Mouse (Mus musculus) hindbrain, postnatal 0 days (tissue): ENCODE results near the gene 2310034G01Rik. TPM values are rescaled to one million over a fixed set of nuclear protein-coding genes. Genes with fewer than 3 reads are reported as not detected.

Source experiments
- ATAC-seq: fragments of 200-750 bp; cut with Nextera tagmentation; 2 replicates; pipeline ENCODE4 v1.8.0; 2017; ENCODE audit warnings: mild to moderate bottlenecking, moderate TSS enrichment, moderate library complexity
- DNase-seq: peaks from one replicate; pipeline ENCODE4 v3.0.0-alpha.2; 2015; ENCODE audit warnings: low spot score
- H3K27ac ChIP-seq: fragments of 300-500 bp; sonication (generic); 2 replicates; pipeline ENCODE4 v1.5.1; 2014; ENCODE audit warnings: mild to moderate bottlenecking
- H3K27me3 ChIP-seq: fragments of 300-500 bp; sonication (generic); 2 replicates; pipeline ENCODE4 v1.6.1; 2014; ENCODE audit warnings: low read length, mixed read lengths; ENCODE audit not compliant: insufficient read depth
- H3K36me3 ChIP-seq: fragments of 300-500 bp; sonication (generic); 2 replicates; pipeline ENCODE4 v1.6.1; 2014; ENCODE audit warnings: low read length, mixed read lengths; ENCODE audit not compliant: insufficient read depth
- H3K4me1 ChIP-seq: fragments of 300-500 bp; sonication (generic); 2 replicates; pipeline ENCODE4 v1.6.1; 2014; ENCODE audit warnings: antibody characterized with exemption, low read length, mixed read lengths; ENCODE audit not compliant: insufficient read depth
- H3K4me2 ChIP-seq: fragments of 300-500 bp; sonication (generic); 2 replicates; pipeline ENCODE4 v1.6.1; 2014; ENCODE audit warnings: low read depth, mild to moderate bottlenecking, low read length, moderate library complexity, mixed read lengths
- H3K4me3 ChIP-seq: fragments of 300-500 bp; sonication (generic); 2 replicates; pipeline ENCODE4 v1.5.1; 2014; ENCODE audit warnings: low read length
- H3K9ac ChIP-seq: fragments of 300-500 bp; sonication (generic); replicated peaks from 2 replicates; pipeline ENCODE4 v1.6.1; 2014; ENCODE audit warnings: mild to moderate bottlenecking, low read length, moderate library complexity, mixed read lengths
- H3K9me3 ChIP-seq: fragments of 300-500 bp; sonication (generic); 2 replicates; pipeline ENCODE4 v1.6.1; 2016; ENCODE audit warnings: low read length, mixed read lengths
- CTCF ChIP-seq: IDR thresholded peaks from 2 replicates; pipeline ENCODE4 v1.5.1; 2016; ENCODE audit warnings: antibody characterized with exemption, control low read depth, low read depth
- WGBS: fragments of 180-500 bp; shearing (Covaris S2); extraction: QIAGEN DNeasy Blood & Tissue Kit; methylation state at CpG from one replicate; pipeline ENCODE4 v1.1.7; 2014; 5-methylcytosine and 5-hydroxymethylcytosine counted together
- polyA plus RNA-seq: library from polyadenylated mRNA; unstranded; fragments of >200 nt; fragmentation: Nextera tagmentation; extraction: Ambion mirVana; gene quantifications from 2 replicates; pipeline ENCODE4 v1.2.1, GENCODE M21; 2015
- total RNA-seq: library from RNA; depleted of rRNA; stranded (reverse); fragments of >200 nt; gene quantifications from 2 replicates; pipeline ENCODE4 v1.2.3, GENCODE M21; 2014

2310034G01Rik gene
- total and polyA plus RNA-seq, 2 experiments from 2014 or later: 0.89 to 1.7 TPM

DNA sequence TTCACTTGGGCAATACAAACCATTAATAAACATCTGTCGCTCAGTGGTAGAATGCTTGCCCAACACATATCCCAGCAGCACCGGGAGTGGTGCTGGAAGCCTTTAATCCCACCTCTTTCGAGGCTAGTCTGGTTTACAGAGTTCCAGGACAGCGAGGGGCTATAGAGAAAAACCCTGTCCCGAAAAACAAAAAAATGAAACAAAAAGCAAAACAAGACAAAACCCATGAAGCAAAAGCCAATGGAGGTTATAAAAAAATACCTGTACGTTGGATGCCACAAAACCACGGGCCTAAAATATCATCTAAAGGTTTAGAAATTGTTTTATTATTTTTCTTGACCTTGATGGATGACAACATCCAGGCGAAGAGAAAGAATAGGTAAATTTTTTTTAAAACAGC is 46.0 kb upstream of the 2310034G01Rik start:
- peaks cover 35% of the 10 kb centered on the region for H3K4me1 ChIP-seq
- peak overlapping the region; percentile 74 for H3K4me3 ChIP-seq
- H3K36me3 ChIP-seq: no peaks in the 10 kb centered on the region
- no peak for TF ChIP-seq CTCF
- H3K9ac ChIP-seq: no peak overlapping the region
- H3K27me3 ChIP-seq: no peaks in the 10 kb centered on the region
- ATAC-seq (no peak), DNase-seq (no peak)
- WGBS: 14% methylated on average over 8 of the region's 8 CpGs
- H3K9me3 ChIP-seq: no peaks in the 10 kb centered on the region
- H3K27ac ChIP-seq: peak overlapping the region; percentile 92; the same call in 1 of the 2 replicates
- peak overlapping the region; percentile 96 for H3K4me2 ChIP-seq

DNA sequence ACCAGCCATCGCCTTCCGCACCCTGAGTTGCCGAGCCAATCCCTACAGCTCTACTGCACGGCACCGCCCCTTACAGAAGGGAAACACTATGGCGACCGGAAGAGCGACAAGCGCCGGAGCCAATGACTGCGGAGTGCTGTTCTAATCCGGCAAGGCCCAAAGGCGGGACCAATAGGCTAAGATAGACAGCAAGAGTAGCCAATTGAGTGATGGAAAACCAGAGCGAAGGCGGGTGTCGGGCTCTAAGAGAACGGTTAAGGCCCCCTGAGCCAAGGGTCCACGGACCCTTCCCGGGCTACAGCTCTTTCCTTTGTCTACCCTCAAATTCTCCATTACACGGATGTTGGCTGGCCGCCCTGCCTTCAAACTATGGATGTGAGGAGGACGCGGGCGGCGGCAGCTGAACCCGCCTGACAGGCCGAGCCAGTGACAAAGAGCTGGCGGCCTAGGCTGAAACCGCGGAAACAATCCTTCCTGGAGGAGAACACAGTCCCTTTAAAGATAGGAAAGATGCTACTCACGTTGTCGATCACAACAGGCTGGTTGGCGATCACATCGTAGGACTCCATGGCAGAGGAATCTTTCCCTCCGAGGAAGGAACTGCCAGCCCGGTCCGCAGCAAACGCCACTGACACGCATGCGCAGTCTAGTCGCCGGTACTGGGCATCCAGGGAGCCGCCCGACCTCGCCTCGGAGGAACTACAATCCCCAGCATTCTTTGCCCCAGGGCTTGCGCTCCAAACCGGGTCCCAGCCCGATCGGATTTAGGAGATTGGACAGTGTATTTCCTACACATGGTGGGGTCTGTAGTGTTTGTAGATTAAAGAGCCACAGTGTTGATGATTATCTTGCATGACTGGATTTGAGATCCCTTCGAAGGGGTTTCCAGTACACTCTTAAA is 45.3 kb upstream of the 2310034G01Rik start, which contains the start of gene Actr1a:
TSS of gene Actr1a (minus strand) at position 640 of the 901 bp plus-strand sequence.
- no peak for TF ChIP-seq CTCF
- under 1% methylated on average over 51 of the region's 51 CpGs for WGBS
- peak within 1 kb of the TSS; percentile 96 for H3K4me2 ChIP-seq
- peak within 1 kb of the TSS; percentile 92 for H3K27ac ChIP-seq
- no peaks in the 10 kb centered on the region for H3K9me3 ChIP-seq
- peak within 1 kb of the TSS; percentile 75 for H3K9ac ChIP-seq
- ATAC-seq (peak; percentile 94), DNase-seq (peak; percentile 99)
- peaks cover 35% of the 10 kb centered on the region for H3K4me1 ChIP-seq
- H3K4me3 ChIP-seq: peak within 1 kb of the TSS; percentile 91
- no peaks in the 10 kb centered on the region for H3K27me3 ChIP-seq
- H3K36me3 ChIP-seq: no peaks in the 10 kb centered on the region

DNA sequence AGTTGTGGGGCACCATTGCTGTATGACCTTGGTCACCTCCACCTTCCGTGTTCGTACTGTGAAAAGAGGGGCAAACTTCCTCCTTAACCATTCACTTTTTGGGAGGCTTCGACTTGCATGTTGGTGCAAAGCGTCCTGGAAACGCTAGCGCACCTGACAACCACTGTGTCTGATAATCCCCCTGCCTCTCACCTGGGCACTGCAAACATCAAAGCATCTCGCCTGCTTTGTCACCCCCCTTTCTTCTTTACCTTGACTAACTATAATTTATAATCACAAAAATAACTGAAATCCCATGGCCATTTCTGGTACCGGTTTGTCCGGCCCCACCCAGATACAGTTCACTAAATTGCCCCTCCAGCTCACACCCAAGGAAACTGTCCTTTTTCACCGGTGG is 44.6 kb upstream of the 2310034G01Rik start:
- H3K27ac ChIP-seq: no peak overlapping the region
- no peaks in the 10 kb centered on the region for H3K27me3 ChIP-seq
- peak overlapping the region; percentile 74 for H3K4me3 ChIP-seq
- TF ChIP-seq CTCF: no peak
- H3K9me3 ChIP-seq: no peaks in the 10 kb centered on the region
- H3K4me1 ChIP-seq: peaks cover 35% of the 10 kb centered on the region
- DNase-seq (no peak), ATAC-seq (no peak)
- peak overlapping the region; percentile 75 for H3K9ac ChIP-seq
- 4% methylated on average over 10 of the region's 10 CpGs for WGBS
- H3K36me3 ChIP-seq: no peaks in the 10 kb centered on the region
- H3K4me2 ChIP-seq: peak overlapping the region; percentile 96

DNA sequence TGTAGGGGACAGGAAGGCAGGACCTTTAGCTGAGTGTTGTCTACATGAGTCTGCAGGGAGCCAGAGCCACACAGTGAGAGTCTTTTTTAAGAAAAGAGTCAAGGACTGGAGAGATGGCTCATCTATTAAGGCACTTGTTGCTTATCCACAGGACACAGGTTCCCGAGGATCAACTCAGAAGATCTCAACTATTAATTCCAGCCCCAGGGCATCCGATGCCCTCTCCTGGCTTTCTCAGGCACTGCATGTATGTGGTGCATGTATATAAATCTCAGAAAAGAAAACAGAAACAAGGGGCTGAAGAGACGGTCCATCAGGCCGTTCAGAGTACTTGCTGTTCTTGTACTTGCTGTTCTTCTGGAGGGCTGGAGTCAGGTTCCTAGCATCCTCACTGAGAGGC is 41.9 kb upstream of the 2310034G01Rik start:
- Histone ChIP-seq H3K4me1 (peaks cover 17% of the 10 kb centered on the region), H3K36me3 (peaks cover 6% of the 10 kb centered on the region; the same call in 1 of the 2 replicates), H3K9ac (no peak overlapping the region), H3K4me3 (no peak overlapping the region), H3K9me3 (no peaks in the 10 kb centered on the region), H3K4me2 (no peak overlapping the region), H3K27ac (no peak overlapping the region), H3K27me3 (no peaks in the 10 kb centered on the region)
- 33% methylated on average over 4 of the region's 4 CpGs for WGBS
- DNase-seq: peak; percentile 56
- no peak for ATAC-seq
- peak; percentile 67 for TF ChIP-seq CTCF

DNA sequence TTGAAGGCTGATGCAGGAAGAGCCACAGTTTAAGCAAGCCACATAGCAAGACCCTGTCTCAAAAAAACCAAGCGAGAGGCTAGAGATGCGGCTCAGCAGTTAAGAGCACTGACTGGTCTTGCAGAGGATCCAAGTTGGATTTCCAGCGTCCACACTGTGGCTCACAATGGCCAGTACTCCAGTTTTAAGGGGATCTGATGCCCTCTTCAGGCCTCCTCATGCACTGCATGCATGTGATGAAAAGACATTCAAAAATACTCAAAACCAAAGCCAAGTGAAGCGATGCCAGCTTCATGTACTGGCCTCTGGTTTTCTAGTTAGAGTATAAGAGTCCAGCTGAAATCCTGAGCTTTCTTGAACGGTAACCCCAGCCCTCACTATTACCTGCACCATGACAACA is 39.8 kb upstream of the 2310034G01Rik start:
- no peak for DNase-seq
- 82% methylated on average over 5 of the region's 5 CpGs for WGBS
- H3K9me3 ChIP-seq: no peaks in the 10 kb centered on the region
- no peak overlapping the region for H3K27ac ChIP-seq
- H3K4me2 ChIP-seq: no peak overlapping the region
- TF ChIP-seq CTCF: peak; percentile 48
- H3K4me1 ChIP-seq: peaks cover 13% of the 10 kb centered on the region
- H3K4me3 ChIP-seq: no peak overlapping the region
- no peak overlapping the region for H3K9ac ChIP-seq
- H3K27me3 ChIP-seq: no peaks in the 10 kb centered on the region
- ATAC-seq: no peak
- peaks cover 17% of the 10 kb centered on the region for H3K36me3 ChIP-seq

DNA sequence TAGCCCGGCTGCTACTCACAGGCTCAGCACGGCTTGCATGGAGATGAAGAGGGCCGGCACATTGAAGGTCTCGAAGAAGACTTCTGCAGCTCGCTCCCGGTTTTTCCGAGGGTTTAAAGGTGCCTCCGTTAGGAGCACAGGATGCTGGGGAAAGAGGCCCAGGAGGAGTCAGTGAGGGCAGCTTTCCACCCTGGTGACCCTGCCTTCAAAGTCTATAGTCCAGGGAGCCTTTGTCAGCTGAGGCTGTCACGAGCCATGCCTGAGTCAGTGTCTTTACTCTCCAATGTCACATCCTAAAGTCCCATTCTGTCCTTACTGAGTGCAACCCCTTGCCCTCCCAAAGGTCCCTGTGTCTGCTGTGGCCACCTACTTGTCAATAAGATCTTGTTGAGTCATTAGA is 32.2 kb upstream of the 2310034G01Rik start:
- Histone ChIP-seq H3K4me2 (no peak overlapping the region), H3K4me1 (no peaks in the 10 kb centered on the region), H3K36me3 (peaks cover 83% of the 10 kb centered on the region), H3K9me3 (no peaks in the 10 kb centered on the region), H3K27ac (no peak overlapping the region), H3K27me3 (no peaks in the 10 kb centered on the region), H3K9ac (no peak overlapping the region), H3K4me3 (no peak overlapping the region)
- no peak for TF ChIP-seq CTCF
- no peak for ATAC-seq
- 90% methylated on average over 9 of the region's 9 CpGs for WGBS
- no peak for DNase-seq

DNA sequence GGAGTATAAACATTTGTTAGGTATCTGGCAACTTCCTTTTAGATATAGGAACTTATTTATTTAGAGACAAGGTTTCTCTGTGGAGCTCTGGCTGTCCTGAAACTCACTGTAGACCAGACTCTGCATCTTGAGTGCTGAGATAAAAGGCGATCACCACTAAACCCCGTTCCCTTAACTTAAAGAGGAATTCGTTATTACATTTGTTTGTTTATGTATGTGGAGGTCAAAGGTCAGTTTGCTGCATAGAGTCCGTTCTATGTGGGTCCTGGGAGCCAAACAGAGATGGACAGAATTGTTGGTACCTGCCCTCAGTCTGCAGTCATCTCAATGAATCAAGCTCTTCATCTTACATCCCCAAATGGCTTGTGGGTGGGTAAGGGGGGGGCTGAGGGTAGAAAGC is 25.8 kb upstream of the 2310034G01Rik start:
- WGBS: 64% methylated on average over 4 of the region's 4 CpGs
- no peaks in the 10 kb centered on the region for H3K9me3 ChIP-seq

More for the DNA sequence above, 25.8 kb upstream of the 2310034G01Rik start:
- no peak overlapping the region for H3K4me3 ChIP-seq
- no peaks in the 10 kb centered on the region for H3K4me1 ChIP-seq
- H3K27me3 ChIP-seq: no peaks in the 10 kb centered on the region
- H3K27ac ChIP-seq: peak overlapping the region; percentile 36
- no peak for DNase-seq
- H3K4me2 ChIP-seq: no peak overlapping the region
- no peak for TF ChIP-seq CTCF
- H3K36me3 ChIP-seq: peaks cover 43% of the 10 kb centered on the region
- ATAC-seq: no peak
- H3K9ac ChIP-seq: no peak overlapping the region
